Mouse (Mus musculus) forebrain, postnatal 0 days (tissue): ENCODE measurements around the gene Akap7. TPM values are rescaled to one million over a fixed set of nuclear protein-coding genes. Genes with fewer than 3 reads are reported as not detected.

ENCODE experiments used
- ATAC-seq: fragments of 200-750 bp; cut with Nextera tagmentation; 2 replicates; pipeline ENCODE4 v1.8.0; 2017; ENCODE audit warnings: mild to moderate bottlenecking, moderate library complexity
- DNase-seq: peaks from one replicate; pipeline ENCODE4 v3.0.0-alpha.2; 2015
- H3K27ac ChIP-seq: fragments of 300-500 bp; sonication (generic); 2 replicates; pipeline ENCODE4 v1.5.1; 2014; ENCODE audit warnings: low read depth, mild to moderate bottlenecking, antibody characterized with exemption, low read length, moderate library complexity, mixed read lengths
- H3K27me3 ChIP-seq: fragments of 300-500 bp; sonication (generic); 2 replicates; pipeline ENCODE4 v1.6.1; 2014; ENCODE audit warnings: mild to moderate bottlenecking, low read length, mixed read lengths; ENCODE audit not compliant: insufficient read depth
- H3K36me3 ChIP-seq: fragments of 300-500 bp; sonication (generic); 2 replicates; pipeline ENCODE4 v1.6.1; 2014; ENCODE audit warnings: mild to moderate bottlenecking, moderate library complexity; ENCODE audit not compliant: insufficient read depth
- H3K4me1 ChIP-seq: fragments of 300-500 bp; sonication (generic); 2 replicates; pipeline ENCODE4 v1.6.1; 2014; ENCODE audit warnings: antibody characterized with exemption; ENCODE audit not compliant: insufficient read depth
- H3K4me2 ChIP-seq: fragments of 300-500 bp; sonication (generic); 2 replicates; pipeline ENCODE4 v1.6.1; 2014; ENCODE audit warnings: low read depth, mild to moderate bottlenecking, moderate library complexity
- H3K4me3 ChIP-seq: fragments of 300-500 bp; sonication (generic); 2 replicates; pipeline ENCODE4 v1.5.1; 2014; ENCODE audit warnings: low read depth, low read length, mixed read lengths
- H3K9ac ChIP-seq: fragments of 300-500 bp; sonication (generic); 2 replicates; pipeline ENCODE4 v1.6.1; 2014; ENCODE audit warnings: mild to moderate bottlenecking
- H3K9me3 ChIP-seq: fragments of 300-500 bp; sonication (generic); 2 replicates; pipeline ENCODE4 v1.6.1; 2016; ENCODE audit warnings: low read length
- CTCF ChIP-seq: sonication (generic); IDR thresholded peaks from 2 replicates; pipeline ENCODE4 v1.5.1; 2016; ENCODE audit warnings: antibody characterized with exemption, control low read depth, low read depth
- WGBS: fragments of 180-500 bp; shearing (Covaris S2); extraction: QIAGEN DNeasy Blood & Tissue Kit; methylation state at CpG from one replicate; pipeline ENCODE4 v1.1.7; 2014; 5-methylcytosine and 5-hydroxymethylcytosine counted together
- polyA plus RNA-seq: library from polyadenylated mRNA; unstranded; fragments of >200 nt; fragmentation: Nextera tagmentation; extraction: Ambion mirVana; gene quantifications from 2 replicates; pipeline ENCODE4 v1.2.1, GENCODE M21; 2015
- total RNA-seq: library from RNA; depleted of rRNA; stranded (reverse); fragments of >200 nt; gene quantifications from 2 replicates; pipeline ENCODE4 v1.2.3, GENCODE M21; 2014

Gene Akap7
- total and polyA plus RNA-seq, 2 experiments from 2014 or later = 64.2 to 106 TPM

DNA sequence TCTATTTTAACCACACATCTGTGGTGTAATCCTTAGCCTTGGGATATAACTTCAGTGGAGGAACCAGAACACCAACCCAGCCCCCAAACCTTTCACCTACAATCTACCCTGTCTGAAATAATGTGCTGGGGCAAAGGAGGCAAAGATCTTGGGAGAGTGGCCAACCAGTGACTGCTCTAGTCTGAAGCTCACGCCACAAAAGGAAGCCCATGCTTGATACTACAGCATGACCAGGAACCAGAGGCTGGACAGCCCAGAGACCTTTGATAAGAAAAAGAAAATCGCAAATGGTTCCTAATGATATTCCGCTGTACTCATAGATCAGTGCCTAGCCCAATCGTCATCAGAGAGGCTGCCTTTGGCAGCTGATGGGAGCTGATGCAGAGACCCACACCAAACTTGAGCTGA lies 9.4 kb downstream of the Akap7 start:
- Histone ChIP-seq H3K27me3 (no peaks in the 10 kb centered on the region), H3K4me2 (peak overlapping the region; percentile 80; the same call in 1 of the 2 replicates), H3K4me3 (no peak overlapping the region), H3K27ac (no peak overlapping the region), H3K9ac (no peak overlapping the region), H3K36me3 (no peaks in the 10 kb centered on the region), H3K4me1 (peaks cover 9% of the 10 kb centered on the region; the same call in 1 of the 2 replicates), H3K9me3 (no peaks in the 10 kb centered on the region)
- no peak for TF ChIP-seq CTCF
- DNase-seq (no peak), ATAC-seq (no peak)
- 93% methylated on average over 4 of the region's 4 CpGs for WGBS

DNA sequence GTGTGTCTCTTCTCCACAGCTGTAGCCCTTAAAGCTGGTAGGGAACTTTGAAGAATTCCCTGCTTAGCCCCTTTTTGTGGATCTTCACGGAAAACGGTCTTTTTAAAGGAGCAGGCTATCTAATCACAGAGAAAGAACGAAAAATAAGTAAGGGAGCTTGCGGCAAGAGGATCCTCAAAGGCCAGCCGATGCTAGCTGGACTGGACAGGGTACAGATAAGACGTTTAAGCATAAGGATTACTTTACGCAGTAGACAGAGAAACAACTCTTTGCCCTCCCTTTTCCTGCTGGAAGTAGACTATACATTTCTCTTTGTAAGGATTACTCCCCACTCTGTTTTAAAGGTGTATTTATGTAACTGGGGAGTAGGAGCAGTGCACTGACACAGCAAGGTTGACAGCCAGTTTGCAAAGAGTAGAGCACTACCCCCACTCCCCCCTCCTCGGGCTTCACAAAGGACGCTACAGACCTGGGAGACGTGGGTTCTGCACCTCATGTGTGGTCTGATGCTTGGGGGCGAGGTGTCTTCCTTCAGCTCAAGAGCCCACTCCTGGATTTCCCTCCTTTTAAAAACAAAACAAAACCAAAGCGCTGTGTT lies 9.9 kb downstream of the Akap7 start:
- peak overlapping the region; percentile 82 for H3K9ac ChIP-seq
- no peak for ATAC-seq
- peak overlapping the region; percentile 80 for H3K4me2 ChIP-seq
- H3K27me3 ChIP-seq = no peaks in the 10 kb centered on the region
- DNase-seq = peak; percentile 24
- no peak for TF ChIP-seq CTCF
- H3K36me3 ChIP-seq = no peaks in the 10 kb centered on the region
- peak overlapping the region; percentile 68 for H3K4me3 ChIP-seq
- 26% methylated on average over 12 of the region's 12 CpGs for WGBS
- no peaks in the 10 kb centered on the region for H3K9me3 ChIP-seq
- H3K4me1 ChIP-seq = peaks cover 9% of the 10 kb centered on the region; the same call in 1 of the 2 replicates
- H3K27ac ChIP-seq = 0 out of 2 replicates have a peak overlapping the region, but pooled peaks have one; percentile 50

DNA sequence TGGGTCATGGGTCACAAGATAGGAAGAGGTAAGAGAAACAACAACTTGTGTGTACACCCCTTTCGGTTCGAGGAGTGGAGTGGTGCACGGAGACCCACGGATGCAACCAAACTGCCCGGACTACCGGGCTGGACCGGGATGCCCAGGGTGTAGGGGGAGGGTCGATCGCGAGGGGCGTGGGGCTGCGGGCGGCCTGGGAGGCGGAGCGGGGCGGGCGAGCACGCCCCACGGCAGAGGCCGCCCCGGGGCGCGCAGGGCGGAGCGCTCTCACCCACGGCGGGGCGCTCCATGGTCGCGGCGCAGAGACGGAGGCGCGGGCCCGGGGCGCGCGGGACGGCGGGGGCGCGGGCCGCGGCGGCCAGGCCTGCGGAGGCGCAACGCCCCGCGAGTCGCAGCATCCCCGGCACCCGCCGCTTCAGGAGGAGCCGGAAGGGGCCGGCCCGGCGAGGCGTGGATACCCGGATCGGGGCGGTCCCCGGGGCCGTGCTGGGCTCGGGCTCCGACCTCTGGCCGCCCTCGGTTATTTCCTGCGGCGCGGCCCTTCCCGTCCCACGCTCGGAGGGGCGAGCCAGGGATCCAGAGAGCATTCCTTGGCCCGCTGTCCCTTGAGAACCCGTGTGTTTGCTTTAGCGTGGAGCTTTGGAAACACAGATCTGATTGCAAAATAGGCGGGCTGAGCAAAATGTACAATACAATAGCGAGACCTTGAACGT lies 10.9 kb downstream of the Akap7 start:
- no peaks in the 10 kb centered on the region for H3K36me3 ChIP-seq
- peak overlapping the region; percentile 80 for H3K27ac ChIP-seq
- peak; percentile 21; the same call in 1 of the 2 replicates for TF ChIP-seq CTCF
- ATAC-seq (peak; percentile 95), DNase-seq (peak; percentile 71)
- 2% methylated on average over 79 of the region's 81 CpGs for WGBS
- H3K27me3 ChIP-seq = no peaks in the 10 kb centered on the region
- H3K4me1 ChIP-seq = peaks cover 9% of the 10 kb centered on the region; the same call in 1 of the 2 replicates
- H3K9ac ChIP-seq = peak overlapping the region; percentile 82
- peak overlapping the region; percentile 68 for H3K4me3 ChIP-seq
- H3K9me3 ChIP-seq = no peaks in the 10 kb centered on the region
- H3K4me2 ChIP-seq = peak overlapping the region; percentile 80

DNA sequence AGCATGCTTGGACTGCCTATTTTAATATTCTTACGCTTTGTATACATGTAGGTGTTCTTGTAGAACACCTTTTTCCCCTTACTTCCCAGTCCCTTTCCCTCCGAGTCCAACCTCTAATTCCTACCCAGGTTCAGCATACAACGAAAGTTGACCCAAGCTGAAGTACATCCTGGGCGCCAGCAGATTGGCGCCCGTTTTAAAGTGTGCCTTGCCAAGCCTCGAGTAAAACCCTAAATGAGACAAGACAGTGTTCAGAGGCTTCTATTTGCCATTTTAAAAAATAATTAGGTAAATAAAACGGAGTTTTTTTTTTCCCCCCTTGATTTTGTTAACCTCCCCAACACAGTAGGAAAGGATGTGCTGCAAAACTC lies 11.4 kb downstream of the Akap7 start:
- no peak for ATAC-seq
- Histone ChIP-seq H3K4me3 (peak overlapping the region; percentile 68), H3K9me3 (no peaks in the 10 kb centered on the region), H3K27ac (peak overlapping the region; percentile 80), H3K4me1 (peaks cover 9% of the 10 kb centered on the region; the same call in 1 of the 2 replicates), H3K36me3 (no peaks in the 10 kb centered on the region), H3K9ac (peak overlapping the region; percentile 82), H3K4me2 (peak overlapping the region; percentile 80), H3K27me3 (no peaks in the 10 kb centered on the region)
- DNase-seq = no peak
- 38% methylated on average over 8 of the region's 8 CpGs for WGBS
- TF ChIP-seq CTCF = no peak

DNA sequence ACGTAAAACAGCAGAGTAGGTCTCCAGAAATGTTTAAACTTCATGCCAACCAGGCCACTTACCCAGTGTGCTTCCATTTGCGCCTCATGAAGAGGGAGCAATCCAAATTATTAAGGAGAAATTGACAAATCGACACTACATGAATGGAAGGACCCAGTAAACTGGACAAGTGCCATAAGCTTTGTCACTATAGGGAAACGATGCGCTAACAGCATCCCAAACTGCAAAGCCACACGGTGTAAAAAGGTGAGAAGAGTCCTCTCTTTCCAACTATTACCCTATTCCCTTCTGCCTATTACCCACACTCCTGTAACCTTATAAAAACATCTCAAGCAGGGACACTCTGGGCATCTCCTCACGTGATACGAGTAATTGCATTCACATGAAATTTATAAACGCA lies 11.8 kb downstream of the Akap7 start:
- H3K27ac ChIP-seq = no peak overlapping the region
- no peak for TF ChIP-seq CTCF
- peaks cover 9% of the 10 kb centered on the region; the same call in 1 of the 2 replicates for H3K4me1 ChIP-seq
- no peak overlapping the region for H3K4me2 ChIP-seq
- no peak overlapping the region for H3K9ac ChIP-seq
- H3K9me3 ChIP-seq = no peaks in the 10 kb centered on the region
- no peaks in the 10 kb centered on the region for H3K27me3 ChIP-seq
- H3K36me3 ChIP-seq = no peaks in the 10 kb centered on the region
- WGBS = 73% methylated on average over 9 of the region's 9 CpGs
- ATAC-seq (no peak), DNase-seq (no peak)
- H3K4me3 ChIP-seq = no peak overlapping the region

DNA sequence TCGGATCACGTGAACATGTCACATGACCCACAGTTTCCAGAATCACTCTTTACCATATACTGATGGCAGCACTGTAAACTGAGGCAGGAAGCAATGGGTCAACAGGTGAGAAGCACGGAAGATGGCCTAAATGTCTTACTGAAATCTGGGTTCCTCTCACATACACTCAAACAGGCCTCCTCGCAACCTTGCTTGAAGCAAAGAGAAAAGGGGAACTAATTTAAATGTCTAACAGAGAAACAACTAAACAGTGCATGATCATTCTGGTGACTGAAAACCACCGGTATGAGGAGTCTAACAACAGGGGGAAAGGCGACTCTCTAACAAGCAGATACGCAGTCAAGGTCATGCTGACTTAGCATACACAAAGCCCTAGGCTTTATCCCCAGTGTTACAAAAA lies 12.7 kb downstream of the Akap7 start:
- Histone ChIP-seq H3K4me3 (no peak overlapping the region), H3K27me3 (no peaks in the 10 kb centered on the region), H3K9ac (no peak overlapping the region), H3K9me3 (no peaks in the 10 kb centered on the region), H3K4me2 (no peak overlapping the region), H3K4me1 (peaks cover 9% of the 10 kb centered on the region; the same call in 1 of the 2 replicates), H3K27ac (no peak overlapping the region), H3K36me3 (no peaks in the 10 kb centered on the region)
- 82% methylated on average over 7 of the region's 7 CpGs for WGBS
- TF ChIP-seq CTCF = no peak
- DNase-seq = no peak
- no peak for ATAC-seq

DNA sequence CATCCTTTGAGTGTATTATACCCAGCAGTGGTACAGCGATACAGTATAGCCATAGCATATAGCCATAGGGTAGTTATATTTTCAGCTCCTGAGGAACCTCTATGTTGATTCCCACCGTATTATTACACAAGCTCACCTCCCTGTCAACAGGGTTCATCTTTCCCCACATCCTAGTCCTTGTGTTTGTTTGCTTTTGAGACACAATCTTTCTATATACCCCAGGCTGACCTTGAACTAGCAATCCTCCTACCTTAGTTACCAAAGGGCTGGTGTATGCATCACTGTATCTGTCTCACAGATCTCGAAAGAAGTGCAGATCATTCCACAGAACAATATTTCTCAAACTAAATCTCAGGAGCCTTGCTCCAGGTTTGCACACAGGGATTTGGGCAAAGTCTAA lies 13.9 kb downstream of the Akap7 start:
- peaks cover 9% of the 10 kb centered on the region; the same call in 1 of the 2 replicates for H3K4me1 ChIP-seq
- no peaks in the 10 kb centered on the region for H3K36me3 ChIP-seq
- H3K9ac ChIP-seq = no peak overlapping the region
- no peaks in the 10 kb centered on the region for H3K27me3 ChIP-seq
- H3K9me3 ChIP-seq = no peaks in the 10 kb centered on the region
- WGBS = 91% methylated on average over 3 of the region's 3 CpGs
- DNase-seq (no peak), ATAC-seq (no peak)
- H3K4me3 ChIP-seq = no peak overlapping the region
- no peak overlapping the region for H3K4me2 ChIP-seq
- TF ChIP-seq CTCF = no peak
- H3K27ac ChIP-seq = no peak overlapping the region
